Mouse (Mus musculus) hindbrain, embryonic 10.5 days (tissue): Measurements from ENCODE around the gene Cabp2. TPM values are rescaled to one million over a fixed set of nuclear protein-coding genes. Genes with fewer than 3 reads are reported as not detected.
"Not testable (repeated sequence)": the region's sequence is repeated elsewhere in the genome, so short reads cannot be mapped to it uniquely, and the experiment has no call there.

ENCODE experiments used
- DNase-seq: peaks from one replicate; pipeline ENCODE4 v3.0.0-alpha.2; 2017; ENCODE audit warnings: low spot score
- H3K27ac ChIP-seq: fragments of 300-500 bp; sonication (generic); 2 replicates; pipeline ENCODE4 v1.5.1; 2016; ENCODE audit warnings: mild to moderate bottlenecking, moderate library complexity
- H3K27me3 ChIP-seq: fragments of 300-500 bp; sonication (generic); 2 replicates; pipeline ENCODE4 v1.6.1; 2016; ENCODE audit warnings: mild to moderate bottlenecking; ENCODE audit not compliant: poor library complexity, insufficient read depth, severe bottlenecking
- H3K36me3 ChIP-seq: fragments of 300-500 bp; sonication (generic); 2 replicates; pipeline ENCODE4 v1.6.1; 2016; ENCODE audit warnings: mild to moderate bottlenecking, moderate library complexity
- H3K4me1 ChIP-seq: fragments of 300-500 bp; sonication (generic); replicated peaks from 2 replicates; pipeline ENCODE4 v1.6.1; 2016; ENCODE audit warnings: mild to moderate bottlenecking
- H3K4me3 ChIP-seq: fragments of 300-500 bp; sonication (generic); 2 replicates; pipeline ENCODE4 v1.5.1; 2016; ENCODE audit warnings: mild to moderate bottlenecking, moderate library complexity
- H3K9me3 ChIP-seq: fragments of 300-500 bp; sonication (generic); 2 replicates; pipeline ENCODE4 v1.6.1; 2016; ENCODE audit warnings: mild to moderate bottlenecking, moderate library complexity
- WGBS: fragments of 180-500 bp; shearing (Covaris S2); methylation state at CpG from one replicate; pipeline ENCODE4 v1.1.7; 2016; 5-methylcytosine and 5-hydroxymethylcytosine counted together
- polyA plus RNA-seq: library from polyadenylated mRNA; unstranded; fragments of >200 nt; fragmentation: Nextera tagmentation; extraction: Ambion mirVana; gene quantifications from 2 replicates; pipeline ENCODE4 v1.2.1, GENCODE M21; 2016

Cabp2 gene
- polyA plus RNA-seq, 1 experiment from 2014 or later: not detected

- DNase-seq: no peak
- H3K4me3 ChIP-seq: no peak overlapping the region
- peaks cover 75% of the 10 kb centered on the region for H3K36me3 ChIP-seq
- H3K27me3 ChIP-seq: no peaks in the 10 kb centered on the region
- peaks cover 5% of the 10 kb centered on the region; the same call in 1 of the 2 replicates for H3K4me1 ChIP-seq
- 92% methylated on average over 10 of the region's 10 CpGs for WGBS
- H3K9me3 ChIP-seq: no peaks in the 10 kb centered on the region
- no peak overlapping the region; the same call in 1 of the 2 replicates for H3K27ac ChIP-seq
Observed at GRCm38 (mm10) chr19:4114551-4114950, 33.2 kb downstream of the Cabp2 start.

- Histone ChIP-seq H3K9me3 (no peaks in the 10 kb centered on the region), H3K36me3 (peaks cover 75% of the 10 kb centered on the region), H3K27ac (no peak overlapping the region), H3K27me3 (peaks cover 4% of the 10 kb centered on the region), H3K4me3 (no peak overlapping the region), H3K4me1 (peaks cover 6% of the 10 kb centered on the region; the same call in 1 of the 2 replicates)
- no peak for DNase-seq
- WGBS: 96% methylated on average over 10 of the region's 10 CpGs
Observed at GRCm38 (mm10) chr19:4115144-4115543, 33.8 kb downstream of the Cabp2 start.

GRCm38 (mm10) chr19:4115816-4116215, 34.4 kb downstream of the Cabp2 start:
- Histone ChIP-seq H3K27me3 (peaks cover 9% of the 10 kb centered on the region), H3K4me3 (no peak overlapping the region), H3K36me3 (peaks cover 75% of the 10 kb centered on the region), H3K27ac (no peak overlapping the region), H3K4me1 (peaks cover 8% of the 10 kb centered on the region), H3K9me3 (no peaks in the 10 kb centered on the region)
- no peak for DNase-seq
- 85% methylated on average over 11 of the region's 11 CpGs for WGBS

GRCm38 (mm10) chr19:4117006-4117405, 35.6 kb downstream of the Cabp2 start:
- no peak for DNase-seq
- Histone ChIP-seq H3K4me3 (no peak overlapping the region), H3K36me3 (peaks cover 65% of the 10 kb centered on the region), H3K27me3 (peaks cover 9% of the 10 kb centered on the region), H3K4me1 (peaks cover 11% of the 10 kb centered on the region), H3K27ac (no peak overlapping the region), H3K9me3 (no peaks in the 10 kb centered on the region)
- 95% methylated on average over 7 of the region's 7 CpGs for WGBS

- H3K4me3 ChIP-seq: no peak overlapping the region
- H3K36me3 ChIP-seq: peaks cover 51% of the 10 kb centered on the region
- no peaks in the 10 kb centered on the region for H3K9me3 ChIP-seq
- H3K4me1 ChIP-seq: peaks cover 11% of the 10 kb centered on the region
- peaks cover 9% of the 10 kb centered on the region for H3K27me3 ChIP-seq
- 91% methylated on average over 2 of the region's 2 CpGs for WGBS
- DNase-seq: no peak
- H3K27ac ChIP-seq: no peak overlapping the region
Observed at GRCm38 (mm10) chr19:4118350-4118749, 37.0 kb downstream of the Cabp2 start.

- peaks cover 36% of the 10 kb centered on the region for H3K36me3 ChIP-seq
- no peak overlapping the region for H3K27ac ChIP-seq
- WGBS: 90% methylated on average over 6 of the region's 6 CpGs
- H3K9me3 ChIP-seq: no peaks in the 10 kb centered on the region
- no peak for DNase-seq
- H3K27me3 ChIP-seq: peaks cover 9% of the 10 kb centered on the region
- peaks cover 11% of the 10 kb centered on the region for H3K4me1 ChIP-seq
- H3K4me3 ChIP-seq: peak overlapping the region; percentile 51
Observed at GRCm38 (mm10) chr19:4119716-4120487, 38.5 kb downstream of the Cabp2 start.

- no peak for DNase-seq
- Histone ChIP-seq H3K36me3 (peaks cover 30% of the 10 kb centered on the region), H3K27me3 (peaks cover 9% of the 10 kb centered on the region), H3K4me3 (peak overlapping the region; percentile 51), H3K4me1 (peaks cover 16% of the 10 kb centered on the region), H3K27ac (no peak overlapping the region), H3K9me3 (no peaks in the 10 kb centered on the region)
- WGBS: 95% methylated on average over 2 of the region's 2 CpGs
Observed at GRCm38 (mm10) chr19:4120496-4120895, 39.1 kb downstream of the Cabp2 start.

GRCm38 (mm10) chr19:4121097-4121805, 39.9 kb downstream of the Cabp2 start:
- Histone ChIP-seq H3K4me1 (peaks cover 22% of the 10 kb centered on the region), H3K27ac (peak overlapping the region; percentile 84), H3K9me3 (no peaks in the 10 kb centered on the region), H3K27me3 (peaks cover 9% of the 10 kb centered on the region), H3K4me3 (peak overlapping the region; percentile 51), H3K36me3 (peaks cover 22% of the 10 kb centered on the region)
- peak; percentile 98 for DNase-seq
- WGBS: 3% methylated on average over 38 of the region's 38 CpGs

GRCm38 (mm10) chr19:4121896-4122295, 40.5 kb downstream of the Cabp2 start:
- 63% methylated on average over 6 of the region's 6 CpGs for WGBS
- DNase-seq, H3K9me3 ChIP-seq, H3K27me3 ChIP-seq: not testable (repeated sequence)
- H3K27ac ChIP-seq: peak overlapping the region; percentile 84
- peaks cover 16% of the 10 kb centered on the region for H3K36me3 ChIP-seq
- peak overlapping the region; percentile 51; the same call in 1 of the 2 replicates for H3K4me3 ChIP-seq
- H3K4me1 ChIP-seq: peaks cover 29% of the 10 kb centered on the region

- Histone ChIP-seq H3K4me3 (no peak overlapping the region), H3K27me3 (peaks cover 9% of the 10 kb centered on the region), H3K4me1 (peaks cover 36% of the 10 kb centered on the region), H3K27ac (no peak overlapping the region), H3K9me3 (no peaks in the 10 kb centered on the region), H3K36me3 (peaks cover 12% of the 10 kb centered on the region)
- 87% methylated on average over 7 of the region's 7 CpGs for WGBS
- DNase-seq: no peak
Observed at GRCm38 (mm10) chr19:4122411-4123370, 41.3 kb downstream of the Cabp2 start.

GRCm38 (mm10) chr19:4124432-4124831, 43.1 kb downstream of the Cabp2 start:
- Histone ChIP-seq H3K9me3 (no peaks in the 10 kb centered on the region), H3K27me3 (peaks cover 9% of the 10 kb centered on the region), H3K4me1 (peaks cover 36% of the 10 kb centered on the region), H3K27ac (no peak overlapping the region), H3K4me3 (no peak overlapping the region), H3K36me3 (peaks cover 22% of the 10 kb centered on the region)
- no peak for DNase-seq
- 81% methylated on average over 4 of the region's 4 CpGs for WGBS

GRCm38 (mm10) chr19:4125268-4125667, 43.9 kb downstream of the Cabp2 start:
- not testable (repeated sequence) for H3K9me3 ChIP-seq, DNase-seq, H3K27me3 ChIP-seq
- H3K27ac ChIP-seq: peak overlapping the region; percentile 95
- peaks cover 30% of the 10 kb centered on the region for H3K36me3 ChIP-seq
- 21% methylated on average over 4 of the region's 4 CpGs for WGBS
- peak overlapping the region; percentile 74 for H3K4me3 ChIP-seq
- H3K4me1 ChIP-seq: peaks cover 34% of the 10 kb centered on the region
